Mouse (Mus musculus) kidney, adult 2 months (tissue): ENCODE data around the gene Eif2d.

Source experiments
- CTCF ChIP-seq: fragments of 200-500 bp; conservative IDR thresholded peaks from 2 replicates; pipeline ENCODE4 v1.5.1; 2011; ENCODE audit warnings: low read depth, mild to moderate bottlenecking, control low read depth, low read length, moderate library complexity, mixed read lengths; ENCODE audit not compliant: insufficient read depth, insufficient read length
- POLR2A ChIP-seq: fragments of 200-500 bp; IDR thresholded peaks from one replicate; pipeline ENCODE4 v1.6.1; 2011; ENCODE audit warnings: low read depth, low read length, control low read depth

DNA sequence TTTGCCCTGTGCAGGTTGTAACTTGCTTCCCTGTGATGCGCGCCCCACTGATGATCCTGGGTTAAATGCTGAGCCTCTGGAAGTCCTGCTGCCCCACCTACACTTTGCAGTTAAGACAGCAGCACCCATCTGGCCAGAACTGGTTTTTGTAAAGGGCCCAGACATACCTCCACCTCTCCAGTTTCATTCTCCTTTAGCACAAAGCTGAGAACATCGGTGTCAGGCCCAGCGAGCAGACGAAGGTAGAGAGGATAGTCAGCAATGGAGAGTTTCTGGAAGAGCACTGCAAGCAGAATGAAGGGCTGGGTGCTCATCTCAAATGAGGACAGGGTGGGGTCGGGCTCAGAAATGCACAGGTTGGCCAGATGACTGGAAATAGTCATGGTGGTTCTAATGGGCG is 27.4 kb downstream of the Eif2d start:
- no peak for TF ChIP-seq CTCF
- TF ChIP-seq POLR2A = no peak
